16 mouse cellular contexts compared by ENCODE assay signal in genomic region chr12:91696231-91696630, GRCm38 (mm10).
DNase-seq lines count a peak whose midpoint lies in the region; ATAC-seq and TF ChIP-seq lines count a peak whose summit lies in the region.
"Had no signal": no experiment of that assay in that cellular context is flagged by ENCODE, and none has a peak within 500 bp of the region (broad histone marks: within the 10 kb centered on the region; RNA-seq: fewer than 3 reads in every experiment).

No protein-coding gene starts in this region.

- peak overlapping the region; percentile 59 for H3K27ac ChIP-seq in midbrain, embryonic 10.5 days (replicated peaks)
- no peak overlapping the region for H3K27ac ChIP-seq in midbrain, embryonic 15.5 days
- H3K27ac ChIP-seq in liver, adult 2 months (replicated peaks; ENCODE audit: insufficient read depth, low read depth, low read length): peak overlapping the region; percentile 92; the same call in 1 of the 2 replicates
- H3K27ac ChIP-seq in stomach, embryonic 15.5 days: no peak overlapping the region
- H3K27ac ChIP-seq: heart, embryonic 15.5 days; hindbrain, embryonic 13.5 days; layer of hippocampus, adult 2 months; limb, embryonic 15.5 days; neural tube, embryonic 15.5 days had no signal

- no peaks in the 10 kb centered on the region; the same call in 1 of the 2 replicates for H3K79me2 ChIP-seq in liver, adult 2 months (ENCODE audit: control insufficient read depth, insufficient read depth, low read length)

- peaks cover 13% of the 10 kb centered on the region; the same call in 1 of the 2 replicates for H3K4me1 ChIP-seq in midbrain, embryonic 10.5 days
- no peaks in the 10 kb centered on the region for H3K4me1 ChIP-seq in midbrain, embryonic 15.5 days
- H3K4me1 ChIP-seq in liver, adult 2 months (ENCODE audit: control insufficient read depth, insufficient read depth, low read length): peaks cover 36% of the 10 kb centered on the region
- H3K4me1 ChIP-seq in stomach, embryonic 15.5 days: no peaks in the 10 kb centered on the region
- H3K4me1 ChIP-seq: heart, embryonic 15.5 days; hindbrain, embryonic 13.5 days; neural tube, embryonic 15.5 days had no signal

- 89% methylated on average over 4 of the region's 4 CpGs for WGBS in midbrain, embryonic 10.5 days
- WGBS in midbrain, embryonic 15.5 days: 79% methylated on average over 4 of the region's 4 CpGs
- WGBS in liver, adult 2 months: 23% methylated on average over 4 of the region's 4 CpGs
- whole genome bisulfite sequencing in stomach, embryonic 15.5 days: 77% methylated on average over 4 of the region's 4 CpGs

- H3K4me2 ChIP-seq in midbrain, embryonic 15.5 days: no peak overlapping the region
- no peak overlapping the region for H3K4me2 ChIP-seq in stomach, embryonic 15.5 days
- H3K4me2 ChIP-seq: heart, embryonic 15.5 days; hindbrain, embryonic 13.5 days; limb, embryonic 15.5 days; neural tube, embryonic 15.5 days had no signal

- no peak overlapping the region for H3K9ac ChIP-seq in midbrain, embryonic 15.5 days
- H3K9ac ChIP-seq in liver, adult 2 months (ENCODE audit: low read depth, low read length): no peak overlapping the region
- H3K9ac ChIP-seq in stomach, embryonic 15.5 days: no peak overlapping the region
- H3K9ac ChIP-seq: heart, embryonic 15.5 days; hindbrain, embryonic 13.5 days; limb, embryonic 15.5 days; neural tube, embryonic 15.5 days had no signal

- H3K4me3 ChIP-seq in midbrain, embryonic 10.5 days: no peak overlapping the region
- H3K4me3 ChIP-seq in midbrain, embryonic 15.5 days: no peak overlapping the region
- no peak overlapping the region for H3K4me3 ChIP-seq in liver, adult 2 months (ENCODE audit: insufficient read depth, low read depth, low read length)
- no peak overlapping the region for H3K4me3 ChIP-seq in stomach, embryonic 15.5 days (replicated peaks)
- H3K4me3 ChIP-seq: heart, embryonic 15.5 days; hindbrain, embryonic 13.5 days; layer of hippocampus, adult 2 months; limb, embryonic 15.5 days; neural tube, embryonic 15.5 days had no signal

- DNase-seq in midbrain, embryonic 10.5 days (ENCODE audit: low spot score): no peak
- DNase-seq in kidney, adult 9 months: peak; percentile 80
- DNase-seq in liver, adult 2 months (ENCODE audit: extremely low read depth, low read depth, low spot score): peak; percentile 100
- DNase-seq in cerebellum, adult 18-20 months: no peak
- no peak for DNase-seq in ovary, adult 18-20 months (ENCODE audit: low spot score)
- DNase-seq in left cerebral cortex, adult 8-10 months (ENCODE audit: low spot score in 2 of 2): no peak
- DNase-seq: cerebellum, adult 8-10 months; lung, postnatal 4 days had no signal

- peak; percentile 77 for TF ChIP-seq POLR2A in liver, adult 2 months (IDR thresholded peaks at IDR 0.05; ENCODE audit: extremely low read depth, insufficient read depth, low read length)

- no peaks in the 10 kb centered on the region for H3K27me3 ChIP-seq in midbrain, embryonic 10.5 days (ENCODE audit: low read depth, poor library complexity, severe bottlenecking)
- H3K27me3 ChIP-seq in midbrain, embryonic 15.5 days (replicated peaks): no peaks in the 10 kb centered on the region
- H3K27me3 ChIP-seq in liver, adult 2 months (ENCODE audit: control insufficient read depth, insufficient read depth, low read length): no peaks in the 10 kb centered on the region
- H3K27me3 ChIP-seq in stomach, embryonic 15.5 days (replicated peaks): no peaks in the 10 kb centered on the region
- H3K27me3 ChIP-seq: heart, embryonic 15.5 days; hindbrain, embryonic 13.5 days; limb, embryonic 15.5 days; neural tube, embryonic 15.5 days had no signal

- no peaks in the 10 kb centered on the region for H3K9me3 ChIP-seq in midbrain, embryonic 10.5 days (replicated peaks)
- no peaks in the 10 kb centered on the region for H3K9me3 ChIP-seq in midbrain, embryonic 15.5 days
- H3K9me3 ChIP-seq in stomach, embryonic 15.5 days: no peaks in the 10 kb centered on the region
- H3K9me3 ChIP-seq: heart, embryonic 15.5 days; hindbrain, embryonic 13.5 days; limb, embryonic 15.5 days; neural tube, embryonic 15.5 days had no signal

- no peak for TF ChIP-seq CTCF in liver, adult 2 months (IDR thresholded peaks at IDR 0.05; ENCODE audit: low read depth, low read length)

- ATAC-seq in midbrain, embryonic 15.5 days (replicated peaks): no peak
- peak; percentile 81 for ATAC-seq in stomach, embryonic 15.5 days (ENCODE audit: insufficient read depth, low FRiP score, low read depth)
- ATAC-seq: CD4-positive, CD25-positive, alpha-beta regulatory T cell, adult 4 months had no signal

- H3K36me3 ChIP-seq in midbrain, embryonic 10.5 days: peaks cover 5% of the 10 kb centered on the region; the same call in 1 of the 2 replicates
- no peaks in the 10 kb centered on the region for H3K36me3 ChIP-seq in midbrain, embryonic 15.5 days (replicated peaks)
- no peaks in the 10 kb centered on the region; the same call in 1 of the 2 replicates for H3K36me3 ChIP-seq in liver, adult 2 months (ENCODE audit: control insufficient read depth, insufficient read depth, low read length)
- no peaks in the 10 kb centered on the region for H3K36me3 ChIP-seq in stomach, embryonic 15.5 days
- H3K36me3 ChIP-seq: heart, embryonic 15.5 days; hindbrain, embryonic 13.5 days; limb, embryonic 15.5 days; neural tube, embryonic 15.5 days had no signal

Comparison
In these comparisons a context has a peak if more than half of its experiments do, and no peak if none do; other contexts are left out.
1. H3K27ac ChIP-seq: peak in midbrain, embryonic 10.5 days (single experiment) and liver, adult 2 months (single experiment); none in midbrain, embryonic 15.5 days (single experiment) and stomach, embryonic 15.5 days (single experiment).
2. DNase-seq: peak in kidney, adult 9 months (single experiment) and liver, adult 2 months (single experiment); none in midbrain, embryonic 10.5 days (single experiment), cerebellum, adult 18-20 months (0 of 2), ovary, adult 18-20 months (single experiment) and left cerebral cortex, adult 8-10 months (0 of 2).